Mouse (Mus musculus): ENCODE measurements around the gene Dennd4b.

GRCm38 (mm10) chr3:90275286-90275685, 10.3 kb downstream of the Dennd4b start:
- TF ChIP-seq CTCF (IDR thresholded peaks at IDR 0.05; ENCODE audit: low read depth, low read length), result no peak
- TF ChIP-seq GATA1 (IDR thresholded peaks at IDR 0.05; ENCODE audit: borderline replicate concordance, low read length), result no peak

Data from G1E (cell line).